Mouse (Mus musculus) hematopoietic multipotent progenitor cell, adult 10-12 weeks (in vitro differentiated cells): ENCODE results near the gene Eln. TPM values are rescaled to one million over a fixed set of nuclear protein-coding genes. Genes with fewer than 3 reads are reported as not detected.

Experiments
- polyA plus RNA-seq: library from polyadenylated mRNA; stranded (reverse); fragments of >175 nt; gene quantifications from 2 replicates; pipeline ENCODE4 v1.2.3, GENCODE M21; 2012; ENCODE audit warnings: low replicate concordance

Eln gene
- 0.16 and 0.35 TPM in 2 replicates for polyA plus RNA-seq

GRCm38 (mm10) chr5:134746890-134747511 is at the start of gene Eln:
Gene Eln, minus strand, starts transcription at chr5:134747323.

GRCm38 (mm10) chr5:134688086-134688717 is 58.9 kb downstream of the Eln start, which contains the start of gene Limk1:
Gene Limk1, minus strand, starts transcription at chr5:134688598.

Other genes with a start within 250 kb of the Eln start
- gene Clip2, start 194.9 kb downstream of the Eln start, polyA plus RNA-seq, result 15.6 and 38.6 TPM in 2 replicates
- 0.06 TPM in 1 of 2 replicates, not detected in the other for gene Syna, start 187.2 kb downstream of the Eln start, polyA plus RNA-seq
- 36.5 and 38.3 TPM in 2 replicates for gene Rfc2, start 166.0 kb downstream of the Eln start, polyA plus RNA-seq
- 27.4 and 203 TPM in 2 replicates for gene Lat2, start 132.3 kb downstream of the Eln start, polyA plus RNA-seq
- gene Eif4h, start 107.8 kb downstream of the Eln start, polyA plus RNA-seq, result 165 and 209 TPM in 2 replicates
- 36.6 and 81.7 TPM in 2 replicates for gene Limk1, start 58.7 kb downstream of the Eln start, polyA plus RNA-seq
- 0.17 TPM in 1 of 2 replicates, not detected in the other for gene Tmem270, start 159.4 kb upstream of the Eln start, polyA plus RNA-seq
- gene Cldn13, start 168.2 kb upstream of the Eln start, polyA plus RNA-seq, result 0.22 and 6.3 TPM in 2 replicates
- gene Mettl27, start 185.0 kb upstream of the Eln start, polyA plus RNA-seq, result 6.5 and 12.7 TPM in 2 replicates
- gene Cldn4, start 199.6 kb upstream of the Eln start, polyA plus RNA-seq, result 0.14 and 0.28 TPM in 2 replicates
- 0.28 TPM in 1 of 2 replicates, not detected in the other for gene Cldn3, start 238.9 kb upstream of the Eln start, polyA plus RNA-seq